In the genomic region with DNA sequence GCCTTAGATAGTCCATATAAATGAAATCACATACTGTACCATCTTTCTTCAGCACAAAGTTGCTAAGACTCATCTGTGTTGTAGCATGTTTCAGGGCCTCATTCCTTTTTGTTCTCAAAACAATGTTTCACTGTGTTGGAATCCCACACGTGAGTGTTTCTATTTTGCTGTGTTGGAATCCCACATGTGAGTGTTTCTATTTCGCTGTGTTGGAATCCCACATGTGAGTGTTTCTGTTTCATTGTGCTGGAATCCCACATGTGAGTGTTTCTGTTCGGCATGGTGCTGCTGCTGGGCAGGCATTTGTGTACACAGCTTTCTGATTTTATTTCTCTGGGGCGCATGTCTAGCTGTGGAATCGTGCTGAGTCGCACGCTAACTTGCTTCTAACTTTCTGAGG, we compare ENCODE assay signal across 9 mouse cellular contexts. TPM values are rescaled to one million over a fixed set of nuclear protein-coding genes. Genes with fewer than 3 reads are reported as not detected.
DNase-seq lines count a peak whose midpoint lies in the region; ATAC-seq lines count a peak whose summit lies in the region.
"Had no signal": no experiment of that assay in that cellular context is flagged by ENCODE, and none has a peak within 500 bp of the region (broad histone marks: within the 10 kb centered on the region; RNA-seq: fewer than 3 reads in every experiment).

No protein-coding gene starts in this region.

- H3K4me3 ChIP-seq in kidney, embryonic 14.5 days (ENCODE audit: low read length): no peak overlapping the region
- H3K4me3 ChIP-seq in forebrain, embryonic 16.5 days (replicated peaks; ENCODE audit: low read length): no peak overlapping the region
- H3K4me3 ChIP-seq in midbrain, embryonic 14.5 days (replicated peaks; ENCODE audit: low read depth, low read length): no peak overlapping the region

- H3K36me3 ChIP-seq in kidney, embryonic 14.5 days (ENCODE audit: control insufficient read depth, insufficient read depth, low read length): no peaks in the 10 kb centered on the region
- H3K36me3 ChIP-seq in forebrain, embryonic 16.5 days (ENCODE audit: control insufficient read depth, insufficient read depth): no peaks in the 10 kb centered on the region
- no peaks in the 10 kb centered on the region for H3K36me3 ChIP-seq in midbrain, embryonic 14.5 days (ENCODE audit: control insufficient read depth, insufficient read depth, low read length)

- WGBS in kidney, embryonic 14.5 days: 64% methylated on average over 7 of the region's 7 CpGs
- whole genome bisulfite sequencing in forebrain, embryonic 16.5 days: 70% methylated on average over 7 of the region's 7 CpGs
- WGBS in midbrain, embryonic 14.5 days: 70% methylated on average over 7 of the region's 7 CpGs

- H3K4me2 ChIP-seq in kidney, embryonic 14.5 days (replicated peaks; ENCODE audit: low read depth, low read length): no peak overlapping the region
- no peak overlapping the region for H3K4me2 ChIP-seq in forebrain, embryonic 16.5 days (ENCODE audit: low read length)
- H3K4me2 ChIP-seq in midbrain, embryonic 14.5 days (ENCODE audit: low read length): no peak overlapping the region

- H3K9ac ChIP-seq in kidney, embryonic 14.5 days (ENCODE audit: low read depth, low read length): no peak overlapping the region
- no peak overlapping the region for H3K9ac ChIP-seq in forebrain, embryonic 16.5 days (replicated peaks; ENCODE audit: low read depth, low read length)
- no peak overlapping the region for H3K9ac ChIP-seq in midbrain, embryonic 14.5 days (replicated peaks; ENCODE audit: low read length)

- no peaks in the 10 kb centered on the region for H3K27me3 ChIP-seq in kidney, embryonic 14.5 days (ENCODE audit: control insufficient read depth, insufficient read depth, low read length)
- no peaks in the 10 kb centered on the region; the same call in 1 of the 2 replicates for H3K27me3 ChIP-seq in forebrain, embryonic 16.5 days (replicated peaks; ENCODE audit: control insufficient read depth, insufficient read depth, low read length)
- peaks cover 4% of the 10 kb centered on the region; the same call in 1 of the 2 replicates for H3K27me3 ChIP-seq in midbrain, embryonic 14.5 days (ENCODE audit: control insufficient read depth, insufficient read depth, low read length)

- H3K4me1 ChIP-seq in kidney, embryonic 14.5 days (ENCODE audit: control insufficient read depth, insufficient read depth, low read length): no peaks in the 10 kb centered on the region
- H3K4me1 ChIP-seq in forebrain, embryonic 16.5 days (replicated peaks; ENCODE audit: control insufficient read depth, insufficient read depth, low read length): no peaks in the 10 kb centered on the region
- no peaks in the 10 kb centered on the region for H3K4me1 ChIP-seq in midbrain, embryonic 14.5 days (ENCODE audit: control insufficient read depth, insufficient read depth, low read length)

- ATAC-seq in kidney, embryonic 14.5 days (ENCODE audit: low FRiP score, low TSS enrichment): peak; percentile 86; the same call in 1 of the 2 replicates
- 0 out of 2 replicates have a peak, but pooled peaks have one; percentile 53 for ATAC-seq in common myeloid progenitor, adult 5-6 weeks (replicated peaks; ENCODE audit: low read depth, poor library complexity, severe bottlenecking)
- peak; percentile 91 for ATAC-seq in forebrain, embryonic 16.5 days
- peak; percentile 89 for ATAC-seq in midbrain, embryonic 14.5 days (ENCODE audit: low FRiP score, low TSS enrichment)

- H3K9me3 ChIP-seq in kidney, embryonic 14.5 days (ENCODE audit: control insufficient read depth, low read length): no peaks in the 10 kb centered on the region
- H3K9me3 ChIP-seq in forebrain, embryonic 16.5 days (ENCODE audit: control insufficient read depth, low read length): no peaks in the 10 kb centered on the region
- no peaks in the 10 kb centered on the region for H3K9me3 ChIP-seq in midbrain, embryonic 14.5 days (ENCODE audit: control insufficient read depth, low read length)

- DNase-seq in kidney, adult 18-20 months: no peak
- DNase-seq in midbrain, embryonic 14.5 days: peak; percentile 37
- no peak for DNase-seq in adrenal gland, postnatal 10 days
- DNase-seq in testis, postnatal 14 days (ENCODE audit: low spot score): no peak
- DNase-seq: cerebellum, postnatal 25 days; lung, postnatal 10 days had no signal

- H3K27ac ChIP-seq in kidney, embryonic 14.5 days (ENCODE audit: low read depth, low read length): no peak overlapping the region
- H3K27ac ChIP-seq in forebrain, embryonic 16.5 days (ENCODE audit: low read length): no peak overlapping the region
- H3K27ac ChIP-seq in midbrain, embryonic 14.5 days (replicated peaks; ENCODE audit: low read depth, low read length): no peak overlapping the region

RNA-seq across cellular contexts. Expression of gene Them7, which starts 28.7 kb away (rescaled TPM):
- polyA plus RNA-seq in kidney, embryonic 14.5 days (2014; fragmentation: Nextera tagmentation; extraction: Ambion mirVana): 0.89 and 1.4 TPM in 2 replicates
- 2.1 and 2.5 TPM in 2 replicates for total RNA-seq in common myeloid progenitor, adult 5-6 weeks (2017)
- not detected in 2 replicates for polyA plus RNA-seq in forebrain, embryonic 16.5 days (2015; fragmentation: Nextera tagmentation; extraction: Ambion mirVana)
- polyA plus RNA-seq in midbrain, embryonic 14.5 days (2014; fragmentation: Nextera tagmentation; extraction: Ambion mirVana): not detected in 2 replicates
- 1 to 10 TPM; 2.2 to 3.8 TPM for total RNA-seq in adrenal gland, postnatal 10 days (2021)
